Mouse (Mus musculus): ENCODE measurements at regions not wholly inside any gene's neighbourhood (a gene's known extent, or its start where the extent isn't known, plus 50 kb on each side); places are given as distances from the start of the nearest gene placed in this dataset.

- no peak for DNase-seq (ENCODE audit: extremely low read depth, low read depth)
These were observed 54.0 kb upstream of the Habp2 start for GRCm38 (mm10) chr19:56232950-56233349.

DNA sequence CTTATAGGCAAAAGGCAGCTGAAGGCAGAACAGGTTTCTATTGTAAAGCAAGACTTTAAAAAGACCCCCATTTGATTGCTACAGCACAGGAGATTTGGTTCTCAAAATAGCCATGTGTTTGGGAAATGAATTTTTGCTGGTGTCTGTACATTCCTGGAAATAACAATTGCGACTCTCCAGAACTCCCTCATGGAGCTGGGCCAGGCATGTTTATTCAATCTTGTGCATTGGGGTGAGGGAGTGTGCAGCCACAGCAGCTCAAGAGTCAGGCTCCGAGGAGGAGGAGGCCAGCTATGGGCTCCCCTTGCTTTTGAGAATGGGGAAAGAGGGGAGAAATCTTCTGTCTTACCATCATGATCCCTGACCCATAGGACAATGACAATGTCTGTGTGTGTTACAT is 51.9 kb upstream of the Habp2 start:
- no peak for DNase-seq (ENCODE audit: extremely low read depth, low read depth)
